Mouse (Mus musculus) C2C12 (cell line): ENCODE measurements around the gene Thumpd1.

Source experiments
- CTCF ChIP-seq: IDR thresholded peaks from one replicate; pipeline ENCODE4 v1.5.1; 2011; ENCODE audit not compliant: control insufficient read depth, insufficient read depth, insufficient read length
- MAX ChIP-seq: IDR thresholded peaks from one replicate; pipeline ENCODE4 v1.6.1; 2011; ENCODE audit warnings: mild to moderate bottlenecking, control low read depth

DNA sequence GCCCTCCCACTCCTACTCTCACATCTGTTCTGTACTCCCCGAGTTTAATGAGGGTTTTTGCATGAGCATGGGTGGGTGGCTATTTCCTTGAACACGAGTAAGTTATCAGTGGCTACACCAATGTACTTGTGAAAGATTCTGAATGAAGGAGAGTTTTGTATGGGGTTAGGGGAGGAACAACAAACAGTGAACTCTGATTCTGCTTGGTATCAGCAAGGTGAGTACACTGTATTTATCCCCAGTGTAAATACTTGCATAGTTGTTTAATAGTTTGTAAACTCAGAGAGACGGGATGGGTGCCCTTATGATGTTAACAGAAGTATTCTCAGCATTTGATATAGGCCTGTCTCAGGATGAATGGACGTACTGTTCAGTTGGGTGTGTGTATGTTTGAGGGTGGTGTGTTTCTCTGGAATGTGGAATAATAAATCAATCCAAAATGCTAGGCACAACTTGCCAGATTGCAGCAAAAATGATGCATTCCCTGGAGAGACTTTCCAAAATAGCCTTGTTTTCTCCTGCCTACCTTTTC is 41.6 kb upstream of the Thumpd1 start:
- TF ChIP-seq CTCF: no peak
- no peak for TF ChIP-seq MAX
